Mouse (Mus musculus): ENCODE measurements at regions not wholly inside any gene's neighbourhood (a gene's known extent, or its start where the extent isn't known, plus 50 kb on each side); places are given as distances from the start of the nearest gene placed in this dataset.

DNA sequence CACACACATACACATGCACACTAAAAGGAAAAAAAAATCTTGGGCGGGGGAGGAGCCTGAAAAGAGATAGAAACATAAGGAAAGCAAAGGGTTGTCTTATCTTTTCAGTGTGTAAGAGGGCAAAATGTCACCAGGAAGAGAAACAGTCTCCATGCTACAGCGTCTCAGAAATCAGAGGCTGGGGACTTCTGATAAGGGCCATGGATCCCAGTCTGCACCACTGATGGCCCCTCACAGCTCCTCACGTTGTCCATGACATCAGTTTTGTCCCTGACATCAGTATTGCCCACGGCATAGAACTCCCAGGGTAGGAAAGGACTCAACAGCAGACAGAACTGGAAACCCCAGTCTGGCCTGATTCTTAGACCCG lies 135.0 kb downstream of the 2410131K14Rik start:
- no peak for DNase-seq (ENCODE audit: low read depth)

DNA sequence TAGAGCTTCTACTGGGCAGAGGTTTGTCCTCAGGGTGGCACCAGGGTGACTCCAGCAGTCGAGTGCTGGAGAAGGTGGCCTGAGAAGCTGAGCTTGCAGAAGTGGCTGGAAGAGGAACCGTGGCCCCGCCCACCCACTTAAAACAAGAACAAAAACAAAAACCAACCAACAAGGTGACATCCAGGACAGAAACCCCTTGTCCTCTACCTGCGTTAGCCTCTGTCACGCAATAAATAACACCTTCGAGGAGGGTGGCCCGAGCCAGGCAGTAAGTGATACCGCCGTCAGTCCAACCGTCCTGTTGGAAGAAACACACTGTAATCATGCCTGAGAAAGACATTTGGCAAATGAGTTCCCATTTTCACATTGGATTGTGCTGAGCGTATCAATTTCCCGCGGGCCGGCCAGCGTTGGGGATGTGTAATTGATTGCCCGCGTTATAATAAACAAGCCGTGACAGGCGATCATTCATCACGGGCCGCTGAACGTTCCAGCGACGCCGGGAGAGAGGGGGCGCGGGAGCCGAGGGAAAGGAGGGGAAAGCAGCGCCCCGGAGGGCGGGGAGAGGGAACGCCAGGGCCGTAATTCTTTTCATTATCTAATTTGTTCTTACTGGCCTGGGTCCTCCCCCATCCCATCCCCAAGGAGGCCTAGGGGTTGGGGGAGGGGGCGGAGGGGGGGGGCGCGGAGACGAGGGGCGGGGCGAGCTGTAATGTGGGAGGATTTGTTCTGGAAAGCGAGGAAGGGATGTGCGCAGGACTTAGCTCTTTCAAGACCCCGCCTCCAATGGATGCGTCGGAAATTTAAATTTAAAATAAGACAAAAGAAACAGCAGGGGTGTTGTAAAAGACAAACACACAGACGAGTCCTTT lies 135.6 kb downstream of the 2410131K14Rik start:
- peak; percentile 98 for DNase-seq (ENCODE audit: low read depth)

GRCm38 (mm10) chr5:118381294-118381675 lies 136.3 kb downstream of the 2410131K14Rik start:
- DNase-seq (ENCODE audit: low read depth): peak; percentile 92

DNA sequence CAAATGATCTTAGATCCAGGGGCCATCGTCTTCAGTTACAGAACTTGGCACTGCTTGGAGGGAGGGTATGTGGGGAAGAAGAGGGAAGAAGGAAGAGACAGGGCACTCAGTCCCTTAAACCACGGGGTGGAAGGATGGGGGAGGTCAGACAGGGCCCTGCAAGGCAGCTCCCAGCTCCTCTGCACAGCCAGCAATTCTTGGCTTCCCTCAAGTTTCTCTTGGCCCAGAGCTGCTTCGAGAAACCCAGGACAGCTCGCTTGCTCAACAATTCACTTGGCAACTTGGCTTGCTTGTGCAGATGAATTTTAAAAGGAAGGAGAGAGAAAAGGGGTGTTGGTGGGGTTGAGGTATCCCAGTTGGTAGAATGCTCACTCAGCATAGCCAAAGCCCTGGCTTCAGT lies 141.1 kb downstream of the 2410131K14Rik start:
- peak; percentile 93 for DNase-seq (ENCODE audit: low read depth)

- no peak for DNase-seq (ENCODE audit: low read depth)
Measured at GRCm38 (mm10) chr5:118388419-118388818, 143.4 kb downstream of the 2410131K14Rik start.

DNA sequence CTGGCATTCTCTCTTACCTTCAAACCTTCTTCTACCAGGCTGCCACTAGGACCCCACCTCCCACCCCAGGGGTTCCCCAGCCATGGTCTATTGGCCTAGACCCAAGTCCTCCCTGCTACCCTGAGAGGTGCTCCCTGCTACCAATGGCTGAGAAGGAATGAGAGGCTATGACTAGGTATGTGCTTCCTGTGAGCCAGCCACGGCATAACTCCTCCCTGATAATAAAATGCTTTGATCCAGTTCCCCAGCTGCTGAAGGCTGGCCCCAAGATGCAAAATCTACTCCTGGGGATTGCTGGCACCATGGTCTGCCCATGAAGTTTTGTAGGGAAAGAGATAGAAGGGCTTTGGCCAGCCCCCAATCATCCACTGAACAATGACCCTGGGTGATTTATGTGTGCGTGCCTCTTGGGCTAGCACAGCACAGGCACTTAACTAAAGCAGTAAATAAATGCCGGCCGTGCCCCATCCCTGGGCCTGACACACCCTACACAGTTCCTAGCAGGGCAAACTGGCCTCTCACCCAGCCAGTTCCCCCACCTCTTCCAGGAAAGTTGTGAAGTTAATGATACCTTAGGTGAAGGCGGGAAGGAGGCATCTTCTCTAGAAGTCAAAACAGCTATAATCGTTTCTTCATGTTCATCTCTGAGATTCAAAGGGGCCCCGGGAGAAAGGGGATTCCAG lies 145.8 kb downstream of the 2410131K14Rik start:
- DNase-seq (ENCODE audit: low read depth): no peak

GRCm38 (mm10) chr5:118392932-118393487 lies 148.0 kb downstream of the 2410131K14Rik start:
- no peak for DNase-seq (ENCODE audit: low read depth)

DNA sequence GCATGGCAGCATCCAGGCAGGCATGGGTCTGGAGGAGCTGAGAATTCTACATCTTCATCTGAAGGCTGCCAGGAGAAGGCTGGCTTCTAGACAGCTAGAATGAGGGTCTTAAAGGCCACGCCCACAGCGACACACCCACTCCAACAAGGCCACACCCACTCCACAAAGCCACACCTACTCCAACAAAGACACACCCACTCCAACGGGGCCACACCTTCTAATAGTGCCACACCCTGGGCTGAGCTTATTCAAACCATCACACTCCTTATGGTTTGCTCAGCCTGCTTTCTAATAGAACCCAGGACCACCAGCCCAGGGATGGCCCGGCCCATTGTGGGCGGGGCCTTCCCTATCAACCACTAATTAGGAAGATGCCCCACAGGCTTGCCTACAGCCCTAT lies 149.0 kb downstream of the 2410131K14Rik start:
- no peak for DNase-seq (ENCODE audit: low read depth)

- no peak for DNase-seq (ENCODE audit: low read depth)
Measured at GRCm38 (mm10) chr5:118396004-118396725, 151.1 kb downstream of the 2410131K14Rik start.

DNA sequence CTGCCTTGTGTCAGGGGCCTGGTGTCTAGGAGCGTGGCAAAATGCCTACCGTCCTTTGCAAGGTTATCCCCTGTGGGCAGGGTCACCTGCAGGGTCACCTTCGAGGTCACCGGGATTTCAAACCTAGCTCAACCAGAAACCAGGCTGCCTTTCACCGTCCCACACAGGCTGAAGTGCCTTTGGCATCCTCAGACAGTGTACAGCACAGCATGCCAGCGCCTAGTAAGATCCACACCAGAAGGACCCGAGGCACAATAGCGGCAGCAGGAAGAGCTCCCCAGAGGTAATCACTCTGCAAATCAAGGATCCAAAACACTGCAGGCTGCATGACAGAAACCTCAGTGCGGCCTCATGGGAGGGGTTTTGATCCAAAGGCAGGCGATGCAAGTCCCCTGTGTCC lies 155.9 kb downstream of the 2410131K14Rik start:
- no peak for DNase-seq (ENCODE audit: low read depth)

DNA sequence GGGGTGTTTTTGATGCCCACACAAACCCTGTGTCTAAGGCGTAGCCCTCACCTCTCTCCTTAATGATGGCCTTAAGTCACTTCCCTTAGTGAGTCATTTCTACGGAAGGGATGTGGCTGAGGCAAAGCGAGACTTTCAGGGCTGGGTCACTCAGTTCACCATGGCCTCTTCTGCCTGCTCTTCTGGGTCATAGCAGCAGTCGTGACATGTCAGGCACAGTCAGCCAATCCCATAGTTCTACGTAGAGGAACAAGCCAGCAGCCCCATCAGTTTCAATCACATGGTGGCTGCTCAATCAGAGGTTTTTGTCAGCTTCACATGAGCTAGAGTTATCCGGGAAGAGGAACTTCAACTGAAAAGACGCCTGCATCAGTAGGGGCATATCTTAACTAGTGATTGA lies 156.1 kb upstream of the Med13l start:
- no peak for DNase-seq (ENCODE audit: low read depth)

- no peak for DNase-seq (ENCODE audit: low read depth)
Measured at GRCm38 (mm10) chr5:118405421-118405820, 155.1 kb upstream of the Med13l start.

DNA sequence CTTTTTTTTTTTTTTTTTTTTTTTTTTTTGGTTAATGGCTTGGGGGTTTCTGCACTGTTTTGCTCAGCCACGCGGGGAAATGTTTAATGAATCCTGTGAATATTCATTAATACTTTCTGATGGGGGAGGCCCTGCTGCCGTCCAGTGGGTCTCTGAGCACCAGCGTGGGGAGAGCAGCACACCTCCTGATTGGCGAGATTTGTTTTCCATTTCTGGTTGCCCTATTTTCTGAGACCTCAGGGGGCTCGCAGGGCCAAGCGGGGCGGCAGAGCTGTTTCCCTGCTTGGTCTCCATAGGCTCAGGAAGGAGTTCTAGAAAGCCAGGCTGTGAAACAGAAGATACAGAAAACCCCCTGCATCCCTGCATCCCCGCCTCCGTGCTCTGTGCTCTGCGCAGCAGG lies 153.0 kb upstream of the Med13l start:
- no peak for DNase-seq (ENCODE audit: low read depth)

DNA sequence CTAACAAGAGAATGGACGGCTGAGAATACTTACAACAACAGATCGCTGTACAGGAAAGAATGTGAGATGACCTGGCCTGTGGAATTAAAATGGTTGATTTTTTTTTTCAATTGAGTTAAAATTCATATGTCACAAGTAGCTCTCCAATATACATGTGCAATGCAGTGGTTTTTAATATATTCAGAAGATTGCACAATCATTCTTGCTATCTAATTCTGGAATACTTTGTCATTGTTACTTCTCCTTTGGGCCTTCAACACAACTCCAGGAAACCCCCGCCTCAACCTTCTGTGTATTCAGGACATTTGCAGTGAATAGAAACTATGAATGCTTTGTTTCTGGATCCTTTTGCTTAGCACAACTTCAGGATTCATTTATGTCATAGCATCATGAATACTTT lies 152.5 kb upstream of the Med13l start:
- DNase-seq (ENCODE audit: low read depth): peak; percentile 41

GRCm38 (mm10) chr5:118408826-118409225 lies 151.7 kb upstream of the Med13l start:
- DNase-seq (ENCODE audit: low read depth): no peak

- peak; percentile 97 for DNase-seq (ENCODE audit: low read depth)
Measured at GRCm38 (mm10) chr5:118413428-118414282, 146.8 kb upstream of the Med13l start.

GRCm38 (mm10) chr5:118419344-118420037 lies 141.0 kb upstream of the Med13l start:
- DNase-seq (ENCODE audit: low read depth): no peak

DNA sequence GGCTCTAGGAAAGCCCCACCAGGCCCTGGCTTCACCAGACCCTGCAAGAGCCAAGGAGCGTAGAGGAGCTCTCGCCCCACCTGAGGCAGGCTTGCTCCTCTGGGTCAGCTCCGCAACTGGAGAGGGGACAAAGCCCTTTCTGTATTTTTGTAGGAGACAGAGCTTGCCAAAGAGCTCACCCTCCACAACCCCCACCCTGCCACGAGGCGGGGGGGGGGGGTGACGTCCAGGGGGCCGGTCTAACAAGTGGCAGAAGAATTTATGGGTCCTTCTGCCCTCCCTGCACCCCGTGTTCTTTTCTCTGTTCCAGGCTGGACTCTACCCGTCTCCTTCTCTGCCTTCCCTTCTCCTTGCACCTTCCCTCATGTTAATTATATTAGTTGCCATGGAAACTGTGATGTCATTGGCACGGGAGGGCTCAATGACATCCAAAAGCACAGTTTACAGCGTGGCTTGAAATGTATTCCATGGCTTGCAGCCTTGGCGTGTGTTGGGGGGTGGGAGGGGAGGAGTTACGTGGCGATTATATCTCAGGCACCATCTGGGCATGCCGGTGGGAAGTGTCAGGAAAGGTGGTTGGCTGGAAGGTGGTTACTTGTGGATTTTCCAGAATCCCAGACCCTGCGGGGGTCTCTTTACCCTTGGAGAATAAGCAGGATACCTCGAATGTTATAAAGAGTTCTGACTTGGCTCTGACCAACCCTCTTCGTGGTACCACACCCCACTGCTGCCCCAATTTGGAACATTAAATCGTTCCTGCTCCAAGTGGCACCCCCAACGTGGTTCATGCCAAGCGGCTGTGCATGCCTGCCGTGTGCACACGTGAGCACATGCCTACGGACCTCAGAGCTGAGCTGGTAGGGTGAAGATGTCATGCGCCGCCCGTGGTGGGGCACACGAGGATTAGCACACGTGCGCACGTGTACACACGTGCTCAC lies 138.3 kb upstream of the Med13l start:
- DNase-seq (ENCODE audit: low read depth): peak; percentile 79

DNA sequence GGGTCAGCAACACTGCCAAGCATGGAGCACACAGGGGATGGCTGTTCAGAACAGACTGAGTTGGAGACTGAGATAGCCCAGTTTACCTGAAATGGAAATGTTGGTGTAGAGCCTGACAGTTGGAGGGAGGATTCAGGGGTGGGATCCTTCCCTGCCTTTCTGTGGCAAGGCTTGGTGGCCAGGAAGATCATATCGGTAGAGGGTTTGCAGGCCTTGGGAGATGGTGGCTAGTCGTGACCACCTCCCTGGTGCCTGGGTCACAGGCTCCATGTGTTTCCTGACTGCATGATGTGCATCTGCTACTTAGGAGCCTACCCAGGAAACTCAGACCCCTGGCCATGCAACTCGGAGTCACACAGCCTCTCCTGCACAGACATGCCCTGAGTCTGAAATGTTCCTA lies 136.3 kb upstream of the Med13l start:
- DNase-seq (ENCODE audit: low read depth): no peak
